Mouse (Mus musculus): ENCODE results near the gene Atp7b.

GRCm38 (mm10) chr8:22043706-22044105 lies 16.4 kb downstream of the Atp7b start:
- no peak for TF ChIP-seq POLR2A (IDR thresholded peaks at IDR 0.05; ENCODE audit: control insufficient read depth in 1 of 2, insufficient read depth in 1 of 2, low read depth in 1 of 2, low read length in 2 of 2, poor library complexity in 1 of 2)
- TF ChIP-seq CTCF (IDR thresholded peaks at IDR 0.05 in 2 of 3, conservative IDR thresholded peaks at IDR 0.05 in 1 of 3; ENCODE audit: control insufficient read depth in 1 of 3, insufficient read depth in 1 of 3, low read depth in 2 of 3, low read length in 3 of 3, poor library complexity in 1 of 3, severe bottlenecking in 1 of 3): no peak
- TF ChIP-seq E2F4 (IDR thresholded peaks at IDR 0.05; ENCODE audit: borderline replicate concordance, low read depth, low read length): no peak
- no peak for TF ChIP-seq MAFK (IDR thresholded peaks at IDR 0.05; ENCODE audit: borderline replicate concordance, low read depth, low read length)
- no peak for TF ChIP-seq TAL1 (IDR thresholded peaks at IDR 0.05; ENCODE audit: low read length)
- TF ChIP-seq MYC (IDR thresholded peaks at IDR 0.05; ENCODE audit: low read depth, low read length): no peak
- no peak for TF ChIP-seq USF2 (IDR thresholded peaks at IDR 0.05; ENCODE audit: borderline replicate concordance in 1 of 2, insufficient read depth in 1 of 2, low read depth in 1 of 2, low read length in 2 of 2)
- no peak for TF ChIP-seq ZMIZ1 (IDR thresholded peaks at IDR 0.05; ENCODE audit: low read depth, low read length)
- no peak for TF ChIP-seq MAX (IDR thresholded peaks at IDR 0.05; ENCODE audit: low read length)
- TF ChIP-seq RCOR1 (IDR thresholded peaks at IDR 0.05; ENCODE audit: low read depth, low read length): no peak
- no peak for TF ChIP-seq ETS1 (IDR thresholded peaks at IDR 0.05; ENCODE audit: low read depth, low read length)
- TF ChIP-seq TCF12 (IDR thresholded peaks at IDR 0.05; ENCODE audit: low read depth, low read length): no peak
- TF ChIP-seq BHLHE40 (IDR thresholded peaks at IDR 0.05; ENCODE audit: borderline replicate concordance, low read depth, low read length): no peak
